Mouse (Mus musculus) intestine, postnatal 0 days (tissue): ENCODE results near the gene Pigc. TPM values are rescaled to one million over a fixed set of nuclear protein-coding genes. Genes with fewer than 3 reads are reported as not detected.

Source experiments
- ATAC-seq: fragments of 200-750 bp; cut with Nextera tagmentation; 2 replicates; pipeline ENCODE4 v1.8.0; 2017; ENCODE audit warnings: mild to moderate bottlenecking, moderate TSS enrichment, moderate library complexity
- H3K27ac ChIP-seq: fragments of 300-500 bp; sonication (generic); 2 replicates; pipeline ENCODE4 v1.5.1; 2014; ENCODE audit warnings: mild to moderate bottlenecking, low read depth, low read length, moderate library complexity
- H3K27me3 ChIP-seq: fragments of 300-500 bp; sonication (generic); replicated peaks from 2 replicates; pipeline ENCODE4 v1.6.1; 2014; ENCODE audit warnings: low read length, mixed read lengths; ENCODE audit not compliant: control insufficient read depth, insufficient read depth
- H3K36me3 ChIP-seq: fragments of 300-500 bp; sonication (generic); 2 replicates; pipeline ENCODE4 v1.6.1; 2014; ENCODE audit warnings: mild to moderate bottlenecking, moderate library complexity; ENCODE audit not compliant: control insufficient read depth, insufficient read depth
- H3K4me1 ChIP-seq: fragments of 300-500 bp; sonication (generic); replicated peaks from 2 replicates; pipeline ENCODE4 v1.6.1; 2014; ENCODE audit warnings: antibody characterized with exemption, low read length, mixed read lengths; ENCODE audit not compliant: control insufficient read depth, insufficient read depth
- H3K4me2 ChIP-seq: fragments of 300-500 bp; sonication (generic); replicated peaks from 2 replicates; pipeline ENCODE4 v1.6.1; 2014; ENCODE audit warnings: low read depth, mild to moderate bottlenecking, moderate library complexity
- H3K4me3 ChIP-seq: fragments of 300-500 bp; sonication (generic); 2 replicates; pipeline ENCODE4 v1.5.1; 2014; ENCODE audit warnings: low read depth, low read length
- H3K9ac ChIP-seq: fragments of 300-500 bp; sonication (generic); 2 replicates; pipeline ENCODE4 v1.6.1; 2014; ENCODE audit warnings: mild to moderate bottlenecking, low read depth, low read length
- H3K9me3 ChIP-seq: fragments of 300-500 bp; sonication (generic); 2 replicates; pipeline ENCODE4 v1.6.1; 2016; ENCODE audit warnings: mixed run types; ENCODE audit not compliant: control insufficient read depth
- CTCF ChIP-seq: sonication (generic); IDR thresholded peaks from 2 replicates; pipeline ENCODE4 v1.5.1; 2016; ENCODE audit warnings: low read depth, mild to moderate bottlenecking, control low read depth, antibody characterized with exemption, moderate library complexity
- WGBS: fragments of 180-500 bp; shearing (Covaris S2); extraction: QIAGEN DNeasy Blood & Tissue Kit; methylation state at CpG from one replicate; pipeline ENCODE4 v1.1.7; 2014; 5-methylcytosine and 5-hydroxymethylcytosine counted together
- polyA plus RNA-seq: library from polyadenylated mRNA; unstranded; fragments of >200 nt; fragmentation: Nextera tagmentation; extraction: Ambion mirVana; gene quantifications from 2 replicates; pipeline ENCODE4 v1.2.1, GENCODE M21; 2015

The Pigc gene
- polyA plus RNA-seq, 1 experiment from 2014 or later: 35.0 TPM

- Histone ChIP-seq H3K36me3 (no peaks in the 10 kb centered on the region), H3K27me3 (no peaks in the 10 kb centered on the region), H3K4me3 (no peak overlapping the region), H3K9ac (no peak overlapping the region), H3K4me1 (no peaks in the 10 kb centered on the region), H3K9me3 (no peaks in the 10 kb centered on the region), H3K4me2 (no peak overlapping the region), H3K27ac (no peak overlapping the region)
- no peak for ATAC-seq
- 76% methylated on average over 9 of the region's 9 CpGs for WGBS
- TF ChIP-seq CTCF: no peak
These were observed 11.8 kb downstream of the Pigc start for GRCm38 (mm10) chr1:161980626-161981298.

- 71% methylated on average over 6 of the region's 6 CpGs for WGBS
- H3K4me1 ChIP-seq: no peaks in the 10 kb centered on the region
- no peak overlapping the region for H3K4me3 ChIP-seq
- no peaks in the 10 kb centered on the region for H3K9me3 ChIP-seq
- no peak for ATAC-seq
- TF ChIP-seq CTCF: no peak
- no peaks in the 10 kb centered on the region for H3K27me3 ChIP-seq
- H3K9ac ChIP-seq: no peak overlapping the region
- H3K36me3 ChIP-seq: no peaks in the 10 kb centered on the region
- no peak overlapping the region for H3K4me2 ChIP-seq
- no peak overlapping the region for H3K27ac ChIP-seq
These were observed 14.5 kb downstream of the Pigc start for GRCm38 (mm10) chr1:161983451-161983850.

GRCm38 (mm10) chr1:161983979-161984566 is 15.1 kb downstream of the Pigc start:
- Histone ChIP-seq H3K36me3 (no peaks in the 10 kb centered on the region), H3K27me3 (no peaks in the 10 kb centered on the region), H3K4me3 (no peak overlapping the region), H3K4me1 (no peaks in the 10 kb centered on the region), H3K27ac (no peak overlapping the region), H3K9me3 (no peaks in the 10 kb centered on the region), H3K4me2 (no peak overlapping the region), H3K9ac (no peak overlapping the region)
- WGBS: 44% methylated on average over 4 of the region's 4 CpGs
- no peak for ATAC-seq
- no peak for TF ChIP-seq CTCF

- TF ChIP-seq CTCF: no peak
- no peaks in the 10 kb centered on the region for H3K36me3 ChIP-seq
- H3K4me3 ChIP-seq: no peak overlapping the region
- no peak overlapping the region for H3K27ac ChIP-seq
- no peaks in the 10 kb centered on the region for H3K4me1 ChIP-seq
- H3K4me2 ChIP-seq: no peak overlapping the region
- WGBS: 63% methylated on average over 10 of the region's 10 CpGs
- no peaks in the 10 kb centered on the region for H3K27me3 ChIP-seq
- no peak for ATAC-seq
- no peak overlapping the region for H3K9ac ChIP-seq
- H3K9me3 ChIP-seq: no peaks in the 10 kb centered on the region
These were observed 21.9 kb downstream of the Pigc start for GRCm38 (mm10) chr1:161990684-161991578.

- TF ChIP-seq CTCF: no peak
- Histone ChIP-seq H3K36me3 (no peaks in the 10 kb centered on the region), H3K27me3 (no peaks in the 10 kb centered on the region), H3K27ac (no peak overlapping the region), H3K9me3 (no peaks in the 10 kb centered on the region), H3K9ac (no peak overlapping the region), H3K4me1 (no peaks in the 10 kb centered on the region), H3K4me3 (no peak overlapping the region), H3K4me2 (no peak overlapping the region)
- ATAC-seq: no peak
- 95% methylated on average over 11 of the region's 11 CpGs for WGBS
These were observed 22.9 kb downstream of the Pigc start for GRCm38 (mm10) chr1:161991846-161992245.

GRCm38 (mm10) chr1:161992389-161992788 is 23.4 kb downstream of the Pigc start:
- no peak for TF ChIP-seq CTCF
- Histone ChIP-seq H3K4me2 (no peak overlapping the region), H3K36me3 (no peaks in the 10 kb centered on the region), H3K4me1 (no peaks in the 10 kb centered on the region), H3K4me3 (no peak overlapping the region), H3K9me3 (no peaks in the 10 kb centered on the region), H3K27ac (no peak overlapping the region), H3K9ac (no peak overlapping the region), H3K27me3 (no peaks in the 10 kb centered on the region)
- ATAC-seq: no peak
- WGBS: 89% methylated on average over 7 of the region's 7 CpGs
